Mouse (Mus musculus): ENCODE data around the gene Acsbg2.
"Not testable (repeated sequence)": the region's sequence is repeated elsewhere in the genome, so short reads cannot be mapped to it uniquely, and the experiment has no call there.

Gene Acsbg2

GRCm38 (mm10) chr17:56874237-56874636 lies at the start of gene Acsbg2:
TSS of gene Acsbg2 (minus strand) at chr17:56874447.
- no peak for DNase-seq

GRCm38 (mm10) chr17:56919725-56920124 lies 45.5 kb upstream of the Acsbg2 start:
- DNase-seq, result no peak

DNA sequence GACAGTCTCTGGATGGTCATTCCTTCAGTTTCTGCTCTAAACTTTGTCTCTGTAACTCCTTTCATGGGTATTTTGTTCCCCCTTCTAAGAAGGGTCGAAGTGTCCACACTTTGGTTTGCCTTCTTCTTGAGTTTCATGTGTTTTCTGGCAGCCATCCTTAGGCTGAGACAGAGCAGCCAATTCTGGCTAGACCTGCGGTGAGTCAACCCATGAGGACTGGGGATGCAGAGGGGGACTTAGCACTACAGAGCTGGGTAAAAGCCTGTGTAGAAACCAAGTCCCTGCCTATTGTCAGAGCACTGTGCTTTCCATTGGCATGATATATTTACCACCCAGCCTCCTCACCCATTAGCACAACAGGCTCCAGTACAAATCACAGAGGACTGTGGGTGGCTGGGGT lies 42.9 kb upstream of the Acsbg2 start:
- no peak for DNase-seq

DNA sequence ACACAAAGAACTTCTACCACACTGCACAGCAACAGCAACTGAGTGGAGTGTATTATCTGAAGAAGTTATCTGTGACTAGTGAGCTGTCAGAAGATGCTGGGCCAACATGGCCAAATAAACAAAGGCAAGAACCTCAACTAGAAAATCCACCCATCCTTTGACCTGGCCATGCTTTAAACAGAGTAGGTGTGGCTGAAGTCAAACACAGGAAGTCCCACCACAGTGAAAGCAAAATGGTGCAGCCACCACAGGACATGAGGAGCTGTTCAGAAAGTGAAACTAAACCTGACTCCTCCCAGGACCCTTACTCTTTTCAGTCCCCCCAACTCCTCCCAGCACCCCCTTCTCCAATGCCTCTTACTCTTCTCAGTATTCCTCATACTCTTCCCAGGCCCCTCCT lies 39.2 kb upstream of the Acsbg2 start:
- DNase-seq, result no peak

GRCm38 (mm10) chr17:56913023-56913422 lies 38.8 kb upstream of the Acsbg2 start:
- DNase-seq, result no peak

DNA sequence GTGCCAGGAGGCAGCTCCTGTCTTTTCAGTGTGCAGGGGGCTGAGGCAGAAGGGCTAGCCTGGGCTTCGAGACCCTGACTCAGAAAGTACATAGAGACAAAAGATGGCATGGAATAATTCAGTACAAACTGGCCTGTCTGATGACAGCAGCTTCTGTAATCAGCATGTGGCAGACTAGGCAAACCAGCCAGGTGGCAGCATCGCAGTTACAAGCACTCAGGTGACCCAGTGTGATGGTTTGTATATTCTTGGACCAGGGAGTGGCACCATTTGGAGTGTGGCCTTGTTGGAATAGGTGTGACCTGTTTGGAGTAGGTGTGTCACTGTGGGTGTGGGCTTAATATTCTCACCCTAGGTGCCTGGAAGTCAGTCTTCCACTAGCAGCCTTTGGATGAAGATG lies 35.5 kb upstream of the Acsbg2 start:
- not testable (repeated sequence) for DNase-seq

DNA sequence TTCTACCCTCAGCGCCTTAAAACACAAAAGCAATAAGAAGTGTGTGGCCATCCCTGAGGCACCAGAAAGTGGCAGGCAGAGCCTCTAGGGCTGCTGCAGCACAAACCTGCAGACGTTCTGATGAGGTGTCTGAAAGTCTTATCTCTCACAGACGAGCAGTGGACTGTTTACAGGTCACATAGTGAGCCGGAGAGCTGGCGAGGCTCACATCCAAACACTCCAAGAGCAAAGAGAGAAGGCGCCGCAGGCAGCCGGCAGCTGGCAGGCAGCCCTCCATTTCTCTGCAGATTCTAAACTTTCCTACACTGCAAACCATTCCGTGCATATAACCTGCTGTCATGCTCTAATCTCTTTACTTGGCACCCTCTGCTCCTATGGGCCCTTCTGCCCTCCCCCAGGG lies 33.6 kb upstream of the Acsbg2 start:
- no peak for DNase-seq

GRCm38 (mm10) chr17:56907096-56907495 lies 32.8 kb upstream of the Acsbg2 start:
- peak; percentile 73 for DNase-seq

- DNase-seq, result no peak
These were observed 31.9 kb upstream of the Acsbg2 start for GRCm38 (mm10) chr17:56906166-56906565.

GRCm38 (mm10) chr17:56902698-56903097 lies 28.5 kb upstream of the Acsbg2 start:
- DNase-seq, result peak; percentile 24

GRCm38 (mm10) chr17:56897630-56898195 lies 23.5 kb upstream of the Acsbg2 start:
- peak; percentile 86 for DNase-seq

DNA sequence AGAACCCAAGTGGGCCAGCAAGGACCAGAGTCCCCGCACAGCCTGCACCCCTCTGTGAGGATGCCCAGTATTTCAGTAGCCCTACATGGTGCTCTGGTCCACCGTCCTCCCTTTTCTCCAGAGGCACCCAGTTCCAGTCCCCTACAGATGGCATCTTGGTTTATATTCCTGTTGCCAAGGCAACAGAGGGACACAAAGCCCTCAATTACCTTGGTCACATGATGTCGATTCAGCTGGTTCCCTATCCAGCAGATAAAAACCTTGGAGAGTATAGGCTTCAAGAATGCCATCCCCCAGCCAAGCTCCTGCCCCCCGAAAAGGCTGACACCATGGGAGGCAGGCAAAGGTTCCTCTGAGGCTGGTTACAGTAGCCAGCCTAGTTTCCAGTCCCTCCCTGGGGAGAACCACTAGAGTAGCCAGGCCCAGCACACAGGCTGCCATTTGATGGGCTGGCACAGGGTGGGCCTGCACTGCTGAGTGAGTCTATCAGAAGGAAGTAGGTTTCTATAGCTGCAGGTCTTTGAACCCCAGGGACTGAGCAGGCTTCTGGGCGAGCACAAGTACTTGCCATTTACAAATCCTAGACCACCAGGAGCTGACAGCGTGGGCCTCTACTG lies 22.4 kb upstream of the Acsbg2 start:
- no peak for DNase-seq

DNA sequence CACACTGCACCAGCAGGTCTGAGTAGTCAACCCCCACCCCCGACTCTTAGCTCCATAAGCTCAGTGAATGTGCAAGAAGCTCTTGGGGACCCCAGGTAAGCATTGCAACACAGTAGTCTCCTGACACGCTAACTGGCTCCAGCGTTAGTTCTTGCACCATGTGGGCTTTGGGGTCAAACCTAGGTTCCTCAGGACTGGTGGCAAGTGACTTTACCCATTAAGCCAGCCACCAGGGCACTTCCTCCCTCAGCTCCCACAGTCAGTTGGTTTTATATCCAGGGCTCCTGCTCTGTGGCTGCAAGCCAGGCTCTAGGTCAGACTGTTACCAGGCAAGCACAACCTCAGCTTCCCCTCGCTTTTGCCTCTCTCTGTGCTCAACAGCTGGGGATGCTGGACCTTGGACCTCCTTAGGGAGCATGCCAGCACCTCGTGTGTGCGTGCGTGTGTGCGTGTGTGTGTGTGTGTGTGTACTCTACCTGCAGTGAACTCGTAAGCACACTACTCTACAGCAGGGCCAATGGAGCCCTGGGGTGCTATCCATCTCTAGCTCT lies 21.2 kb upstream of the Acsbg2 start:
- peak; percentile 26 for DNase-seq

DNA sequence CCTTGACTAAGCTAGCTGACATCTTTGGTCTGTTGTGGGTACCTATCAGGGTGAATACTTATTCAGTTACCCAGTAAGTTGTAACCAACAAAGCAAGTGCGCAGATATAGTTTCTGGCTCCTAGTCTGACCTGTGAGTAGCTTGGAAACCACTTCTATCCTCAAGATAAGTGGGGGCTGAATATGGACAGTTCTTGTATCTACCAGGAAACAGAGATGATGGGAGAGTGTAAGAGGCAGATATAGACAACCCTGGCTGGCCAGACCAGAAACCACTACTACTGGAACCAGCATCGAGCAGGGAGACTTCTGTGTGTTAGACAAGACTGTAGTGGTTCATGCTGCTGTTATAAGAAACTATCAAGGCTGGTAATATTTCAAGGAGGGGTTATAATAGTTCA lies 15.8 kb upstream of the Acsbg2 start:
- DNase-seq, result no peak

- DNase-seq, result no peak
These were observed 13.8 kb upstream of the Acsbg2 start for GRCm38 (mm10) chr17:56888050-56888449.

DNA sequence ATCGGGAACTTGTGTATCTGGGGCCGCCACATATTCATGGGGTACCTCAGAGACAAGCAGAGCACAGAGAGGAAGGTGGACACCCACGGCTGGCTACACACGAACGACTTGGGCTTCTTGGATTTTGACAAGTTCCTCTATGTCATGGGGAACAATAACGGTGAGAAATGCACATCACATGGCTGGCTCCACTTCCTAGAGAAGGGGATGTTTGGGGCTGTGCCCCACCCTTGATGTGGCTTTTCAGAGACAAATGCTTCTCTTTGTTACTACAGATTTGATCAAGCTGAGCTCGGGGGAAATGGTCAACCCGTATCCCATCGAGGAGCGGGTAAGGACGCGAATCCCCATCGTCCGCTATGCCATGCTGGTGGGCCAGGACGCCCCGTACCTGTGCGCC lies 10.6 kb upstream of the Acsbg2 start:
- no peak for DNase-seq

GRCm38 (mm10) chr17:56884331-56884730 lies 10.1 kb upstream of the Acsbg2 start:
- no peak for DNase-seq

DNA sequence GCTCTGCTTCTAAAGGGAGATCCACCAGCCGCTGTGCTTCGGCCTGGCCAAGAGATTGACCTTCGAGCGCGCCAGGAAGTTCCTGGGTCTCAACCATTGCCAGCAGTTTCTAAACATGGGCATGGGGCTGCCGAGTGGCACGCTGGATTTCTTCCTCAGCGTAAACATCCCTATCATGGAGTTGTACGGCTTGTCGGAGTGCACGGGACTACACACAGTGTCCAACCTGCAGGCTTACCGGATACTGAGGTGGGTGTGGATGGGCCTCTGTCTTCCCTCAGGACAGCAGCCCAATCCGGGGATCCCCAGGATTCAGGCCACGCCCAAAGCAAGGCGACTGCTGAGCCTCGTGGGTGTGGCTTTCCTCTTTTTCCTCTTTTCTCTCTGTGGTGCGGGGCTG lies 9.4 kb upstream of the Acsbg2 start:
- DNase-seq, result no peak

- no peak for DNase-seq
These were observed 3.2 kb upstream of the Acsbg2 start for GRCm38 (mm10) chr17:56877426-56877825.

GRCm38 (mm10) chr17:56876981-56877380 lies 2.7 kb upstream of the Acsbg2 start:
- DNase-seq, result no peak

DNA sequence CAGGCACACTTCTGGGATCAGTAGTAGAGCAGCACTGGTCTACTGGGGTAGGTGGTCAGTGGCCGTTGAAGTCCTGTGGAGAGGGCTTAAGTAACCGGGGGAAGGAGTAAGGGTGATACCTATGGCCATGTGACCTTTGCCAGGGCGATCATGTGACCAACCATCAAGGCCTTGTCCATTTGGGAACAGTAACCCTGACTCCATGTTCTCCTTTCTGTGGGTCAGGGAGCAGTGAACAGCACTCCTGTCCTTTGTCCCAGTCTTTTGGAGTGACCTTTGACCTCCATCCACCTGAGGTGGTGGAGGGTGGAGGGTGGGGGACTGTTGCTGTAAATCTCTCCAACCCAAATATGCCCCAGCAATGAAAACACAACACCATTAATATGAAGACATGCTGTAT lies 2.2 kb upstream of the Acsbg2 start:
- no peak for DNase-seq

DNA sequence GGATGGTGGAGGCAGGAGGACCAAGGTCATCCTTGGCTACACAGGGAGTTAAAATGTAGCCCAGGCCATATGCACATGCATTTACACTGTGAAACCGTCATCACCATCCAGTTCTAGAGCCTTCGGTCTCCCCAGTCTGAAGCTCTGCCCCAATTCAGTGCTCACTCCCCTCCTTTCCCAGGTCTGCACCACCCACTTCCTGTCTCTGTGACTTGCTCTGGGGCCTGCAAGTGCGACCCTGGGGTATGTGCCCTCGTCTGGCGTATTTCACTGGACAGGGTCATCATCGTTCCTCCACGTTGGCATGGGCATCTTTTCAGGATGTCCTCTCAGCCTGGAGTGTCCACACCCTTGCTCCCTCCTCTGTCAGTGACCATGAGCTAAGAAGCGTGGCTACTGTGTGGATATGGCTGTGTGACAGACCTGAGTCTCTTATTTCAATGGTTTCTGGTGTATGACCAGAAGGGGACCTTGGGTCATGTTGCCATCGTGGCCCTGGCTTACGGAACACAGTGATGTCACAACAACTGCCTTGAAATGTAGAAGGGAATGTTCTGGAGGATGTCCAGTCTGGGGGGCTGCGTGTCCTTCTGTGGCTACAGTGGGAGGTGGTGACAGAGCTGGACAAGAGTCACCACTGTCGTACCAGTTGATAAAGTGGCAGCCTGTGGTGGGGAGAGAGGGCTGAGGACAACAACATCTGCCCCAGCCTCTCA lies 847 bp upstream of the Acsbg2 start, which contains the start of gene 1700061G19Rik:
1700061G19Rik (plus strand) TSS at position 542 of the 716 bp plus-strand sequence.
- no peak for DNase-seq

- no peak for DNase-seq
These were observed 1.7 kb downstream of the Acsbg2 start for GRCm38 (mm10) chr17:56872512-56872911.

GRCm38 (mm10) chr17:56871767-56872166 lies 2.5 kb downstream of the Acsbg2 start:
- no peak for DNase-seq

Data from kidney, adult 9 months (tissue).